Mouse (Mus musculus) CH12.LX (cell line): ENCODE measurements at regions not wholly inside any gene's neighbourhood (a gene's known extent, or its start where the extent isn't known, plus 50 kb on each side); places are given as distances from the start of the nearest gene placed in this dataset.

Experiments
- DNase-seq: peaks from one replicate; pipeline ENCODE4 v3.0.0-alpha.2; 2013; ENCODE audit errors: extremely low read depth
- H3K27ac ChIP-seq: 2 replicates; pipeline ENCODE4 v1.5.1; 2012; ENCODE audit warnings: low read depth, mild to moderate bottlenecking, control low read depth, moderate library complexity; ENCODE audit not compliant: insufficient read depth
- H3K27me3 ChIP-seq: replicated peaks from 2 replicates; pipeline ENCODE3; 2012; ENCODE audit warnings: inconsistent platforms
- H3K36me3 ChIP-seq, 2 experiments: replicated peaks in 1 of 2; 2 replicates each; pipeline versions ENCODE3 to v1.6.1; 2012; ENCODE audit warnings: inconsistent platforms in 1 of 2, low read length in 1 of 2, mild to moderate bottlenecking in 1 of 2, mixed read lengths in 1 of 2, moderate library complexity in 1 of 2; ENCODE audit not compliant: control insufficient read depth in 1 of 2, insufficient read depth in 1 of 2
- H3K4me1 ChIP-seq, 2 experiments: 2 replicates each; pipeline ENCODE4 v1.6.1; 2012; ENCODE audit warnings: inconsistent platforms in 1 of 2, moderate library complexity in 1 of 2; ENCODE audit not compliant: insufficient read depth in 2 of 2, control insufficient read depth in 1 of 2
- H3K4me2 ChIP-seq: 2 replicates; pipeline ENCODE4 v1.6.1; 2012; ENCODE audit warnings: low read depth, mild to moderate bottlenecking, control low read depth; ENCODE audit not compliant: poor library complexity, insufficient read depth, severe bottlenecking
- H3K4me3 ChIP-seq, 3 experiments: fragments of 150-350 bp in 1 of 3; sonication (generic) in 1 of 3; replicated peaks in 1 of 3; 2 replicates each; pipeline versions ENCODE3 to v1.5.1; 2011 to 2012; ENCODE audit warnings: low read depth in 2 of 3, low read length in 2 of 3, mild to moderate bottlenecking in 2 of 3, moderate library complexity in 2 of 3, control low read depth in 1 of 3, improper control_type of control experiment in 1 of 3, inconsistent platforms in 1 of 3, mixed read lengths in 1 of 3; ENCODE audit not compliant: poor library complexity in 1 of 3
- H3K79me2 ChIP-seq: replicated peaks from 2 replicates; pipeline ENCODE4 v1.6.1; 2012; ENCODE audit warnings: mild to moderate bottlenecking, moderate library complexity; ENCODE audit not compliant: control insufficient read depth, poor library complexity, insufficient read depth, severe bottlenecking; ENCODE audit errors: extremely low read depth
- H3K9ac ChIP-seq: 2 replicates; pipeline ENCODE4 v1.6.1; 2012; ENCODE audit warnings: low read depth, mild to moderate bottlenecking, control low read depth, moderate library complexity; ENCODE audit not compliant: insufficient read depth
- H3K9me3 ChIP-seq: replicated peaks from 2 replicates; pipeline ENCODE3; 2012; ENCODE audit warnings: low read length, inconsistent platforms, mixed read lengths
- CHD1 ChIP-seq: IDR thresholded peaks from 2 replicates; pipeline ENCODE4 v1.6.1; 2012; ENCODE audit warnings: low read depth, low read length, improper control_type of control experiment, inconsistent platforms
- CHD2 ChIP-seq: IDR thresholded peaks from 2 replicates; pipeline ENCODE4 v1.6.1; 2011; ENCODE audit warnings: low read length, improper control_type of control experiment
- CTCF ChIP-seq, 2 experiments: IDR thresholded peaks in 1 of 2; conservative IDR thresholded peaks in 1 of 2; 2 replicates each; pipeline ENCODE4 v1.5.1; 2011 to 2012; ENCODE audit warnings: low read depth in 2 of 2, low read length in 2 of 2, improper control_type of control experiment in 1 of 2, inconsistent platforms in 1 of 2, mild to moderate bottlenecking in 1 of 2, moderate library complexity in 1 of 2
- E2F4 ChIP-seq: IDR thresholded peaks from 2 replicates; pipeline ENCODE4 v1.6.1; 2011; ENCODE audit warnings: low read depth, low read length, improper control_type of control experiment; ENCODE audit not compliant: insufficient replicate concordance
- ETS1 ChIP-seq: conservative IDR thresholded peaks from 2 replicates; pipeline ENCODE4 v1.6.1; 2012; ENCODE audit warnings: low read depth, mild to moderate bottlenecking, inconsistent platforms, low read length, improper control_type of control experiment, moderate library complexity
- IRF4 ChIP-seq: IDR thresholded peaks from 2 replicates; pipeline ENCODE4 v1.6.1; 2014; ENCODE audit warnings: low read depth, mild to moderate bottlenecking, inconsistent platforms, low read length, improper control_type of control experiment
- JUN ChIP-seq: IDR thresholded peaks from 2 replicates; pipeline ENCODE4 v1.6.1; 2011; ENCODE audit warnings: low read depth, mild to moderate bottlenecking, low read length, improper control_type of control experiment, moderate library complexity; ENCODE audit not compliant: insufficient read depth
- JUND ChIP-seq: conservative IDR thresholded peaks from 2 replicates; pipeline ENCODE4 v1.6.1; 2011; ENCODE audit warnings: low read depth, low read length, improper control_type of control experiment
- MAFK ChIP-seq: IDR thresholded peaks from 2 replicates; pipeline ENCODE4 v1.6.1; 2011; ENCODE audit warnings: low read length, improper control_type of control experiment; ENCODE audit not compliant: insufficient replicate concordance
- MAZ ChIP-seq: IDR thresholded peaks from 2 replicates; pipeline ENCODE4 v1.6.1; 2012; ENCODE audit warnings: low read depth, mild to moderate bottlenecking, inconsistent platforms, low read length, improper control_type of control experiment, moderate library complexity
- MXI1 ChIP-seq: IDR thresholded peaks from 2 replicates; pipeline ENCODE4 v1.6.1; 2011; ENCODE audit warnings: mild to moderate bottlenecking, low read depth, low read length, improper control_type of control experiment
- MYC ChIP-seq: IDR thresholded peaks from 2 replicates; pipeline ENCODE4 v1.6.1; 2011; ENCODE audit warnings: low read depth, mild to moderate bottlenecking, improper control_type of control experiment, low read length
- NELFE ChIP-seq: IDR thresholded peaks from 2 replicates; pipeline ENCODE4 v1.6.1; 2011; ENCODE audit warnings: low read depth, low read length, improper control_type of control experiment
- POLR2A ChIP-seq: IDR thresholded peaks from 2 replicates; pipeline ENCODE4 v1.6.1; 2011; ENCODE audit warnings: low read depth, mild to moderate bottlenecking, improper control_type of control experiment, low read length
- RAD21 ChIP-seq: IDR thresholded peaks from 2 replicates; pipeline ENCODE4 v1.6.1; 2011; ENCODE audit warnings: low read depth, mild to moderate bottlenecking, low read length, improper control_type of control experiment, moderate library complexity
- UBTF ChIP-seq: IDR thresholded peaks from 2 replicates; pipeline ENCODE4 v1.6.1; 2012; ENCODE audit warnings: low read depth, mild to moderate bottlenecking, inconsistent platforms, low read length, improper control_type of control experiment, moderate library complexity
- USF1 ChIP-seq: IDR thresholded peaks from 2 replicates; pipeline ENCODE4 v1.6.1; 2014; ENCODE audit warnings: low read depth, mild to moderate bottlenecking, inconsistent platforms, low read length, improper control_type of control experiment
- USF2 ChIP-seq: conservative IDR thresholded peaks from 2 replicates; pipeline ENCODE4 v1.6.1; 2011; ENCODE audit warnings: low read depth, low read length, improper control_type of control experiment
- ZC3H11A ChIP-seq: IDR thresholded peaks from 2 replicates; pipeline ENCODE4 v1.6.1; 2012; ENCODE audit warnings: low read depth, mild to moderate bottlenecking, inconsistent platforms, low read length, improper control_type of control experiment
- ZMIZ1 ChIP-seq: IDR thresholded peaks from 2 replicates; pipeline ENCODE4 v1.6.1; 2012; ENCODE audit warnings: low read depth, mild to moderate bottlenecking, inconsistent platforms, low read length, improper control_type of control experiment
- ZNF384 ChIP-seq: IDR thresholded peaks from 2 replicates; pipeline ENCODE4 v1.6.1; 2012; ENCODE audit warnings: low read depth, low read length, improper control_type of control experiment, inconsistent platforms
- dilution Hi-C: fragments of 300-500 bp; cut with MboI; formaldehyde crosslinking; loops from 2 replicates; pipeline ENCODE4 v1.14.3; 2020; ENCODE audit warnings: low sequenced_read_pairs; ENCODE audit not compliant: extremely low pct_unique_long_range_greater_than_20kb, extremely low pct_ligation_motif_present
- in situ Hi-C: fragments of 300-500 bp; cut with MboI; formaldehyde crosslinking; loops from 3 replicates; pipeline ENCODE4 v1.14.3; 2019; ENCODE audit warnings: low sequenced_read_pairs, low pct_ligation_motif_present, low pct_unique_long_range_greater_than_20kb, mixed read lengths

DNA sequence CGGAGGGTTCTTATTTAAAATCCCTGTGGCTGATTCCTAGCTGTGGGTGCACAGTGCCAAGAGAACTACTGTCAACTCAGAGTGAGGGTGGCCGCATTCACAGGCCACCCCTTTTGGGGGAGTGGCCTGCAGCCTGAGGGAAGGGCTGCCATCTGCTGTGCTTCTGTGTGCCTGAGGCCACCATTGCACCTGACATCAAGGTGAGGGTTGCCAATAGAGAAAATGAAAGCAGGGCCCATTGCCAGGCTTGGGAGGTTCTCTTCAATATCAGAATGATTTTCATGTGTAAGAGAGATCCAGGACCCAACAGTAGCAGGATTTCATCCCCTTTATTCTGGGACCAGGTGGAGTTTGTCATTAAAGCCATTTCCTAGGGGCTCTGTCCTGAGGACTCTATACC is 127.2 kb upstream of the Smad3 start:
- Histone ChIP-seq H3K4me1 (no peaks in the 10 kb centered on the region), H3K9ac (no peak overlapping the region), H3K9me3 (peaks cover 4% of the 10 kb centered on the region), H3K27ac (no peak overlapping the region), H3K36me3 (no peaks in the 10 kb centered on the region), H3K4me2 (no peak overlapping the region), H3K27me3 (no peaks in the 10 kb centered on the region), H3K4me3 (no peak overlapping the region), H3K79me2 (no peaks in the 10 kb centered on the region)
- in situ Hi-C loops (no loop called here), dilution Hi-C loops (no loop called here)
- no peak for TF ChIP-seq JUN
- TF ChIP-seq ZNF384, result no peak
- no peak for TF ChIP-seq ZC3H11A
- no peak for TF ChIP-seq USF2
- TF ChIP-seq JUND, result no peak
- TF ChIP-seq CHD2, result no peak
- TF ChIP-seq E2F4, result no peak
- TF ChIP-seq MAZ, result no peak
- TF ChIP-seq MAFK, result no peak
- TF ChIP-seq ETS1, result no peak
- TF ChIP-seq ZMIZ1, result no peak
- TF ChIP-seq POLR2A, result no peak
- TF ChIP-seq CHD1, result no peak
- TF ChIP-seq IRF4, result no peak
- no peak for TF ChIP-seq USF1
- TF ChIP-seq MYC, result no peak
- TF ChIP-seq UBTF, result no peak
- no peak for TF ChIP-seq MXI1
- no peak for TF ChIP-seq NELFE
- no peak for DNase-seq

DNA sequence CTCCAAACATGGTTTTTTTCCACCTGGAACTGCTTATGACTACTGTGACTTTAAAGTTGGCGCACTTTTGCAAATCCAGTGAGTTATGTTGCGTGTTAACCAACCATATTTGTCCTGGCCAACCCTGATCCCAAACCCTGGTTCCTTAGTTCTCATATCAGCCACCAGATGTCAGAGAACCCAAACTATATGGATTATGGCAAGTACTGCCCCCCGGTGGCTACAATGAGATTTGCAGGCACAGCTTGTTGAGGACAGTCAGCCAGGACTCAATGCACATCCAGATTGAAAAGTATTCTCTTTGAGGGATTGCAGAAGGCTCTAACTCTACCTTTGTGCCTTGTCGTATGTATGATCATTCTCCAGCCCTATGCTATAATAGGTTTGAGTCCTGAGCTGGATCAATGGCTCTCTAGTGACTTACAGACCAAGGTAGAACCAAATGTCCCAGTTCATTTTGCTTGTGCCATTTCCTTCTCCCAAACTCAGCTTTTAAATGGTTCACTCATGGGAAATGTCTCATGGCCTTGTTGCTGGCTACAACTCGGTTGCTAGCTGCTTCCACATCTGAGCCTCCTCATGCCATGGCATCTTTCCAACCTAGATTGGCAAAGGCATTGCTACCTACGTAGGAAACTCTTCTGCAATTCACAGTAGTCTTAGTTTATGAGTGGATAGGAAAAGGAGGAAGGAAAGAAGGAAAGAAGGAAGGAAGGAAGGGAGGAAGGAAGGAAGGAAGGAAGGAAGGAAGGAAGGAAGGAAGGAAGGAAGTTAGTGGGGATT is 126.1 kb upstream of the Smad3 start:
- Histone ChIP-seq H3K79me2 (no peaks in the 10 kb centered on the region), H3K9me3 (peaks cover 4% of the 10 kb centered on the region), H3K27me3 (no peaks in the 10 kb centered on the region), H3K4me1 (no peaks in the 10 kb centered on the region), H3K36me3 (no peaks in the 10 kb centered on the region), H3K27ac (no peak overlapping the region), H3K4me3 (no peak overlapping the region), H3K4me2 (no peak overlapping the region), H3K9ac (no peak overlapping the region)
- TF ChIP-seq RAD21 (peak; percentile 2; the same call in 1 of the 2 replicates), CTCF (conservative IDR thresholded peaks at IDR 0.05 in 1 of 2, IDR thresholded peaks at IDR 0.05 in 1 of 2; ENCODE audit: low read depth in 2 of 2, low read length in 2 of 2) (peak; percentile 27 to 82; a peak in 3 of 4 replicates), JUND (no peak)
- dilution Hi-C loops (no loop called here), in situ Hi-C loops (no loop called here)
- DNase-seq, result peak; percentile 24
